Mouse (Mus musculus) MN1 (cell line): ENCODE results near the gene Cit.

Experiments
- DNase-seq: peaks from one replicate; pipeline ENCODE4 v3.0.0-alpha.2; 2016; ENCODE audit warnings: low spot score

Cit gene

DNA sequence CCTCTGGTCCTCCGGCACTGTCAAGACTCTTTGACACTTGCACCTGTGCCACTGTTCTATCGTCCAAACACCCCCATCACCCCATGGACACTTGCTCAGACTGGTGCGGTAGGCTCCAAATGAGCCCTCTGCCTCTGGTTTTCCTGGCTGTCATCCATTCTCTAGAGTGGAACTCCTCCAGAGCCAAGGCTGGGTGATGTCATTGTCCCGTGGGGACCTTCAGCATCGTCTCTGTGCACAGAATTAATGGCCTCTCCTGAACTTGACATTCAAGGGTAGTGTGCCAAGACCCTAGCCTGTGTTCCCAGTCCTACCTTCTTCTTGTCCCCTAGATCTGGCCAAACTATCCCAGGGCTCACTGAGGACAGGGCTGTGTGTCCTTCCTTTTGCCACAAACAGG lies 70.4 kb downstream of the Cit start:
- peak; percentile 74 for DNase-seq

DNA sequence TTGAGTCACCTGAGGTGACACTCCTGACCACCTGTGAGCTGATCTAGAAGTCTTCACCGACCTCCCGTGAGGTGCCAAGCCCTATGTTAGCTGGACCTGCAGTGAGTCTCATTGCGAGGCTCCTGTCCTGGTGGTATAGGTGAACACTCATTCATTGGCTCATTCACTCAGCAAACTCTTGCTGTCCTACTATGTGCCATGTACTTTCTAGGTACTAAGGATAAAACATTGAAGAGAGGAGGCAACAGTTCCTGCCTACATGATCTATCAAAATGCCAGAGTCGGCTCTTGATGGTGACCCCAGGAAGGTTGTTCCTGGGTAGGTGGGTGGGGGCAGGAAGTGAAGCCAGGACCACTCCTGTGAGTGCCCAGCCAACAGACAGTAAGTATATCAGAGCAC lies 72.9 kb downstream of the Cit start:
- DNase-seq, result no peak

DNA sequence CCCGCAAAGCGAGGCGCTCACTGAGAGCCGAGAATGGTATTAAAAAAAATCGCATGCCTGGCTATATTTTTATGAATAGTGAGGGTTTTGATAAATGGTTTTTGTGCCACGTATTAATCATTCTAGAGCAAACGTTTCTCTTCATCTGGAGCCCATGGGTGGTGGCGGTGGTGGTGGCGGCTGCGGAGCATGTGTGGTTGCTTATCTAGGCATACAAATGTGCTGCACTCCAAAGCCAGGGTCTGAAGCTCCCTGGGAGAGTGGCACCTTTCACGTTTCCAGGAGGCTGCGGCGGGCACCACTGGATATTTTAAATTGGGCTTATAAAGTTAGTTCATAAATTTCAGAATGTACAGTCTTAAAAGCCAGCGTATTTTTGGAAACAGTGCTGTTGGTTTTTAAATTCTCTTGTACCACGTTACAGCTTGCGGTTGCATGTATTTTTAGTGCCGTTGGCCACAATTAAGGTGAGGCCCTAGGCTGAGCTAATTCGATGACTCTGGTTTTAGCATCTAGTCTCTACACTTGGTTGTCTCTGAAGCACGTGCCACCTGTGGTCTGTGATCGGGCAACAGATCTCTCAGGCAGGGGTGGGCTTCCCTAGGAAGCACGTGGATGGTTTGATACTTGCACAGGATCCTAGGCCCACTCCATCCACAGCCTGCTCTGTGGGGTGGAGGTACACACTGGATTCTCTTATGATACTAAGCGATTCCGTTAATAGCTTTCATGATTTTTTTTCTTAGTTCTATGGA lies 73.7 kb downstream of the Cit start:
- DNase-seq, result no peak

DNA sequence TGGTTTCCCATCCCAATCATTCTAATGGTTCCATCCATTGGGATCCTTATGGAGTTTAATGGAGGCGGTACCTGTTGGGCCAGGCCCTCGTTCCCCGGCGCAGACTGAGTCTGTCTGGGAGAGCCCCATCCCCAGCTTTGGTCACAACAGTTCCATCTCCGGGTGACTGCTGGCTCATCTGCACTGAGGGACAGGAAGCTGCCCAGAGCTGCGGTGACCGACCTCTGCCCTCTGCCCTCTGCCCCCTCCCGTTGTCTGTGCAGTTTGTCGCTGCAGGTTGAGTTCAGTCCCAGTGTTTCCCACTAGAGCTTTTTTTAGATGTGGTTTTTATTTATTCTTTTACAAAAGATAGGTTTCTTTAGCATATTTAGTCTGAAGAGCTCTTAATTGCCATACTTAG lies 76.9 kb downstream of the Cit start:
- no peak for DNase-seq

DNA sequence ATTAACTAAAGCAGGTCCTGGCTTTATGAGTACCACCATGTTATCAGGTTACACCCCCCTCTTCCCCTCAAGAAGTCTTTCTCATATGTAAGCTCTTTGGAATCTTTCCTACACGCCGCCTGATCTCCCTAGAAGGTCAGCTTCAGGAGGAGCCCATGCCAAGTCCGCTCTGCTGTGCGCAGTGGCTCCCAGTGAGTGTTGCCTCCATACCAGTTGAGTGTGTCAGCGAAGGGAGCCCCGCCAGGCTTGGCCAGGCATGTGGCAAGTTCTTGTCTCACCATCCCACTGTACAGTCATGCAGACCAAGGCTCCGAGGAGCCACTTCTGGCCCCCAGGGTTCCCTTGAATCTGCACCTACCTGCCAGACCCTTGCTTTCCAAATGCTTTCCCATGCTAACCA lies 79.9 kb downstream of the Cit start:
- DNase-seq, result no peak

DNA sequence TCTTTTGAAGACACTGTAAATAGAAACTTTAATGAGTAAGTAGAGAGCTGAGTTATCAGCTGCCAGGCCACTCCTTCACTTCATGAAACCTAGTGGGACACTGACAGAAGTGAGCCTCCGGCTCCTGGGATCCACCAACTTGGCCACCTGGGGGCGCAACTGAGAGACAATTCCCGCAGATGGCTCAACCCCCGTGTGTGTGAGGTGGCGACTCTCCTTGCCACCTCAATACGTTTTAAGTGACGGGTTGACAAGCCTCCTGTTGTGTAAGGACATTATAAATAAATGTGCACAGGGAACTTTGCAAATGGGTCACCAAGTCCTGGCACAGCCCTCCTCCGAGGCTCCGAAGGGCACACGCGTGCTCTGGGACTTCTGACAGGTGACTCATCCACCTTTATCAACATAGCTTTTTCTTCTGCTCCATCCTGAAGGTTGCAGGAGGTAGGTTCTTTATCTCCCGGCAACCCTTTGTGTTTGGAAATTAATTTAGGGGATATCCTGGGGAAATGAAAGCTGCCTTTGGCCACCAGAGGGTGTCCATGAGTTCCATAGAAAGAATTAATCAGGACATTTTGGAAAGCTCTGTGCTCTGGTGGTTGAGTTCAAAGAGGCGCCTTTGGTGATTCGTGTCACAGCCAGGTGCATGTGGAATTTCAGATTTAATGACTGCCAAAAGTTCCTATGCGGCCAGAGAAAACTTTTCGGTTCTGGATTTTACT lies 83.9 kb downstream of the Cit start:
- no peak for DNase-seq

DNA sequence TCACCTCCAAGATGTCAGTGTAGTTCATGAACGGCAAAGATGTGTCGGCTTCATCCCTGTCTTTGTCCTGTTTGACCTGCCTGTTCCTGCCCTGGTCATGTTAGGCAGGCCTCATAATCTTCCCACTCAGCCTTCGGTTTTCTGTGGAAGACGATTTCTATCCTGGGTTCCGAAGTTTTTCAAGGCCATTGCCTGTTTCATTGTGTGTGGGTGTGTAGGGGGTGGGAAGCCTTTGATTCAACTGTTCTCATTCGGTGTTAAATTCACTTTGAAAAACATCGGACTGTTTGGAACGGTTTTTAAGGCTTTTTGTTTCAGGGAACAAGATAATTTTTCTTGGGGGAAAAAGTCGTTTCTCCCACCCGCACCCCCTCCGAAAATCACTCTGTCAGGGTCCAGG lies 87.2 kb downstream of the Cit start:
- DNase-seq, result no peak

DNA sequence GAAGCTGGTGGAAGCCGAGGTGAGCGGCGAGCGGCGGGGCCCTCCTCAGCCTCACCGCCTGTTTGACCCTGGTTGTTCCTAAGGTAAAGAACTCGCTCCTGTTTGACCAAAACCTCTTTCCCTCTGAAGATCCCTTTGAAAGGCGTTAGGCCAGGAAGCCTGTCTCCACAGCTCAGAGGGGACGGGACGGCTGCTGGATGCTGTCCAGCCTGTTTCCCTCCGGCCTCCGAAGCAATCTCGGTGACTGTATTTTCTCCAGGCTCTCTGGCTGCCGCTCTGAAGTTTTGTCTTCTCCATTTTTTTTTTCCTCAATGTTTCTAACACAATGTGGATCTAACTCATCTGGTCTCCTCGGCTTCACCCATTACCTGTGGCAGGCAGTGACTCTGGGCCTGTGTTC lies 91.8 kb downstream of the Cit start:
- no peak for DNase-seq

DNA sequence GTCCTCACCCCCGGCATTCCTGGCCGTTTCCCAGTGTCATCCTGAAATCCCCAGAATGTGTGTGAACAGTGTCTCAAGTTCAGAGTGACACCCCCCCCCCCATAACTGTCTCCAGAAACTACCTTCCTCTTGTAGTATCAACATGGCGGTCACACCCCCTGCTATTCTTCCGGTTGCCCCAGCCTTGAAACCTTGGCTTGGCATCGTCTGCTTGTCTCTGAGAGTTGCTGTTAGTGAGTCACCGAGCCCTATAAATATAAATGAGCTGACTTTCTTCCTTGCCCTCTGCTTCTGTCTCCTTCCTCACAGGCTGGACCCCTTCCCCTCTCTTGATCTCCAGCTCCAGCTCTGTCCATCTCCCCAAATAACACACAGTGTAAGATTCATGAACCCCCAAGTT lies 92.5 kb downstream of the Cit start:
- no peak for DNase-seq

DNA sequence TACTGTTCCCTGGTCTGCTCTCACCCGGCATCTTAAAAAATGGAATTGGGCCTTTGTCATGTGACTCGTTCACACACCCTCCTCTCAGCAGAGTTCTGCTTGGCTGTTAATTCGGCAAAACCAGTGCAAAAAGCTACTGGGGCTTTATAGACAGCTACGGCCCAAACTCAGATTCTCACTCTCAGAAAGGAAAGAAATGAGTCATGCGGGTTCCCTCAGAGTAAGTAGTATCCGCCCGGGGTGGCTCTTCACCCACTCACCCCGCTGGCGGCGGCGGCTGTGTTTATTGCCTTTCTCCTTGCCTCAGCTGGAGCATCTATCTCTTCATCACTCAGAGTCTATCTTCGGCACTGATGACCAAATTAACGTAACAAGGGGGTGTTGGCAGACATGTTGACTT lies 93.9 kb downstream of the Cit start:
- DNase-seq, result no peak

DNA sequence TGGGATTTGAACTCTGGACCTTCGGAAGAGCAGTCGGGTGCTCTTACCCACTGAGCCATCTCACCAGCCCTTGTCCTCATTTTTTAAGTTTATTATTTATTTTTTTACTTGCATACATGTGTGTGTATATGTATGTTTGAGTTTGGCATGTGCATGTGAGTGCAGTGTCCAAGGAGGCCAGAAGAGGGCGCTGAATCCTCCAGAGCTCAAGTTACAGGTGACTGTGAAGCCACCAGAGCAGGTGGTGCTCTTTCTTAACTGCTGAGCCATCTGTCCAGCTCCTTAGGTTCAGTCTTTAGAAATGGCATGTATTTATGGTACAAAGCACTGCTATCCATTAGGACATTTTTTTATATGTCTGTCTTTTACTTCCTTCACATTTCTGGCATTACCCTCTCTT lies 97.3 kb downstream of the Cit start:
- no peak for DNase-seq

DNA sequence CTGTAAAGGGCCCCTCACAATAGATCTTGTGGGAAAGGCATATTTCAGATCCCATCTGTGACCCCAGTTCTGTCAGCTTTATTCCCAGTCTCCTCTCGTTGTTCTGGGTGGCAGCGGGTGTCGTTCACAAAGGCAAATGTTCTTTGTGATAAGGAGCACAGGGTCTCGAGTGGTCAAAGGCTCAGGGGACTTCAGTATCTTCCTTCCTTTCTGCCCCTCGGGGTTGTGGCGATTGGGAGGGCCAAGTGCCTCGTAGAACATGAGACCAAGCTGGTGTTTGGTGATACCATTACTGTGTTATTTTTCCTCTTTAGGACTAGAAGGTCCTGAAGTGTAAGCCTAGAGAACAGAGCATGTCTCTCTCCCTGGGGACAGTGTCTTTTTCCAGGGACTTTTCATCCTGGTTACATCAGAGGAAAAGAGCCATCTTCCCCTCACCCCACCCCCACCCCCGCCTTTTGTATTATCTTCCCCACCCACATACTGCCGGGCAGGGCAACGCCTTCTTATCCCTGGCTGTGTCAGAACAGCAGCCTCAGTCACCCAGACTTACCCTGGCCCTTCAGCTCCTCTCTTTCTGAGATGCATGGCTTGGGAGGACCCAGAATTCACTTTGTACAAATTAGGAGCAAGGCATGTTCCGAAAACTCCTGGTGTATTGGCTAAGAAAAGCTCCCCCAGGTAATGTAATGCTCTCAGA lies 99.9 kb downstream of the Cit start:
- peak; percentile 61 for DNase-seq

DNA sequence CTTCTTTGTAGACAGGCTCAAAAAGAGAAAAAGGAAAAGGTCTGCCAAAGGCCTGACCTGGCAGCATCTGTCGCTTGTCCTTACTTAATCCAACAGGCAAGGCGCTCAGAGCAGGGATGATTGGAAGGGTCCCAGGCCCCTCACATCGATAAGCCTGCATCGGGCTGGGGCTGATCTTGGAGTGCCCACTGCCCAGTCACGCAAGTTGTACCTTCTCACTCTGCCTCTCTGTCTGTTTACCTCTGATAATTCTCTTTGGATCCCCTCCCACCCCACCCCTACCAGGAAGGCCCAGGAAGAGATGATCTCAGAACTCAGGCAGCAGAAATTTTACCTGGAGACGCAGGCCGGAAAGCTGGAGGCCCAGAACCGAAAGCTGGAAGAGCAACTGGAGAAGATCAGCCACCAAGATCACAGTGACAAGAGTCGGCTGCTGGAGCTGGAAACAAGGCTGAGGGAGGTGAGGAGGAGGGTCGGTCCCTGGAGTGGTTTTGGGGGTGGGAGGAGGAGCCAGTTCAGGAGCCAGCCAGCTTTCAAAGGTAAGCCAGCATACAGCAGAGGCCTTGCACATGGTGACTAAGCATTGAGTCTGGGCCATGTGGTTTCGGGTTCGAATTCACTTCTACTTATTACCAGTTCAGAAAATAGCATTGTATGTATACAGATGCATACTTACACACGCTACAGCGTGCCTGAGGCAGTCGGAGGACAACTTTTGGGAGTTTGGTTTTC lies 102.7 kb downstream of the Cit start:
- no peak for DNase-seq

DNA sequence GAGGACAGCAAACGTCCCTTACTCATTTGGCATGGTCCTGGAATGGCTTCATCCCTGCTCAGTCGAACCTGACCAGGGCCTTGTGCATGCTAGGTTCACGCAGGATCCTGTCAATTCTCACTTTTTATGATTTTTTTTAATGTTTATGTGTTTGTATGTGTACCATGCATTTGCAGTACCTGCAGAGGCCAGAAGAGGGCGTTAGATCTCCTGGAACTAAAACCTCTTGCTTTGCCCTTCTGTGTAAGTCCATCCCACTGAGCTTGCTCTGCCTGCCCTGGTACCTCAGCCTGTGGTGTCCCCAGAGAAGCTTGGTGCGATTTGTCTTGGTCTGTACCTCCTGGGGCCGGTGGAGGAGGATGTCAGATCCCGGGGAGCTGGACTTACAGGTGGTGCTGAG lies 105.9 kb downstream of the Cit start:
- DNase-seq, result no peak

DNA sequence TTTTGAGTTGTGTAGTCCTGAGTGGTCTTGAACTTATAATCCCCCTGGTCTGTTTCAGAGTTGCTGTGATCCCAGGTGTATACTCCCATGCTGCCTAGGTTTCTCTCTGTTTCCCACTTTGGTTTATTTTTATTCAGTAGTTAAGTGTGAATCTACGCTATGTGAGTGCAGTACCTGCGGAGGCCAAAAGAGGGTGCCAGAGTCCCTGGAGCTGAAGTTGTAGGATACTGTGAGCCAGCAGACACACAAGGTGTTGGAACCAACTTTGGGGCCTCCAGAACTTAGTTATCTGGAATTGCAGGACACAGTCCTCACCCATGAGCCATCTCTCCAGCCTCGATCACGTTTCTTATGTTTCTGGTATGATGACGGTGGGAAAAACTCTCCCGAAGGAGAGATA lies 108.1 kb downstream of the Cit start:
- DNase-seq, result no peak

DNA sequence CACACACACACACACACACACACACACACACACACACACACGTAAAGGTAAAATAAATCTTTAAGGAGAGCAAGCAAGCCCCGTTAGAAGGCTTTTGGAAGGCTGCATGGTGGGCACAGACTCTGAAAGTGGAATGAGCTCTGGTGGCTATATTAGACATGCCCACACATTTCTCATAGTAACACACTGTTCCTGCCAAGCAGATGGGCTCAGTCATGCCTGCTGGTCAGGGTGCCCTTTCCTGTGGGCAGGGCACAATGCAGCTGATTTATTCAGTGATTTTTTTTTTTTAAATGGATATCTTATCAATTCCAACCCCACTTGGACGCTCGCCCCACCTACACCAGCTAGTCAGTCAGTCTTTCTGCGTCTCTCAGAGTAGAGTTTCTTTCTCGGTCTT lies 109.0 kb downstream of the Cit start:
- no peak for DNase-seq

DNA sequence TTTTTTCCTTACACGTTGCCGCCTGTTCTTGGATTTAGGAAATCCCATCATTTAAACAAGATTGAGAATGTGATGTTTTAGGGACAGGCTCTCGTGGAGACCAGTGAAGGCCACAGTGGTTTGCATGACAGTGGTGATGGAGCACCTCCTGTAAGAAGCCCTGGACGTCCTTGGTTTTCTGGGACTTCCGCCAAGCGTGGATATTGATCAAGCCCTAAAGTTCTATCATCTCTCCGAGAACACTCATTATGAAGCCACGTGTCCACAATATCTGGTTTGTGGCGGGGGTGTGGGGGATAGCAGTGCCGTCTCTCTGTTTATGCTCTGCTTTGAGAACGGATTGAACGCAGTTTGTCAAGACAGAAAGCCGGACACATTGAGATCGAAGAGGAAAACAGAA lies 109.5 kb downstream of the Cit start:
- no peak for DNase-seq

DNA sequence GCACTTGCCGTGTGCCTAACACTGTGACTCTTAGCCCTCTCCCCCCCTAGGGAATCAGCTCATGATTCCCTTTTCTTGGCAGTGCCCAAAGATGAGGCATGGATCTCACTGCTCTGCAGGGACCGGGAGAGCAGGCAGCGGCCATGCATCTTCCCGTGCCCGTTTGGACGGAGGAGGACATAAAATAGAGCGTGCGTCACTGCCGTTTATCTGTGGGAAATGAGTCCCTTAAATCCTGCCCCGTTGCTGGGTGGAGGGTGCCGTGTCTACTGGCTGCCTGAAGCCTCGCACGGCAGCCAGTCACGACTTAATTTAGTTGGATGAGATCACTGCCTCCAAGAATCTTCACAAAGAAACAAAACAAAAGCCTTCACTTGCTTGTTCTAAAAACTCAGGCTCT lies 110.1 kb downstream of the Cit start:
- DNase-seq, result no peak

DNA sequence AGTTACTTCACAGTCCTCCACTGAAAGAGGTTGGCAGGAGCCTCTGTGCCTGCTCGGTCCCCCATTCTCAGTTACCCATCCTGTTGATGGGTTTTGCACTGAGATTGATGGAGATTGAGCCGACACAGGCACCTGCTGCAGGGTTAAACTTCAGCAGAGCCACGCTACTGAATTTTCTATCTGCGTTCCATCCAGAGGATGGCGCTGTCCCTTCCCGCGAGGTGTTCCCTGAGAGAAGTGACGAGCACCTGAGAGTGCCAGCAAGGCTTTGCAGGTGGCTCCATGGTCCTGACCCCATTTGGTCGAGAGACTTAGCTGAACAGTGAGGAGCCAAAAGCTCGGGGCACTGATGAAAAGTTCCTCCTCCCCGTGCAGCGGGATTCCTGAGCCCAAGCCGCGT lies 111.0 kb downstream of the Cit start:
- no peak for DNase-seq

DNA sequence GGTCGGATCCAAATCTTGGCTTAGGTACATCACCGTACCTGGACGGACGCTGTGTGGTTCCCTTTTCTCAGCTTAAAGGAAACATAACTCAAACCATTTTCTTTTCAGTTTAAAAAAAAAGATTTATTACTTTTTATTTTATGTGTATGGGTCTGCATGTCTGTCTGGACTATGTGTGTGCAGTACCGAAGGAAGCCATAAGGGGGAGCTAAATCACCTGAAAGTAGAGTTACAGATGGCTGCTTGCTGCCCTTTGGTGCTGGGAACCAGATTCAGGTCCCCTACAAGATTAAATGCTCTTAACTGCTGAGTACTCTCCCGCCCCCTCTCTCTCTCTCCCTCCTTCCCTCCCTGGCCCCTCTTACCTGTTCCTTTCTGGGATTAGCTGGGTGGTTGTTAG lies 112.1 kb downstream of the Cit start:
- DNase-seq, result no peak

DNA sequence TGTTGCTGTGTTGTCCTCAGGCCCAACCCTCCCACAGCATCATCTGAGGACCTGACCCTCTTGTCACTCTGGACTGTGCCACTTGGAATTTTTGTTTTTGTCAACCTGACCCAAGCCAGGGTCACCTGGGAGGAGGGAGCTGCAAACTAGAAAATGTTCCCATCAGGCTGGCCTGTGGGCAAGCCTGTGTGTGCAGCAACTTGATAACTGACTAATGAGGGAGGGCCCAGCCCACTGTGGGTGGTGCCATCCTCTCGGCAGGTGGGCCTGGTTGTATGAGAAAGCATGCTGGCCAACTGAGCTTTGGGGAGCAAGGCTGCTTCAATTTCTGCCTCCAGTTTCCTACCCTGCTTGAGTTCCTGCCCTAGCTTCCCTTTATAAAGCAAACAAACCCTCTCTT lies 113.3 kb downstream of the Cit start:
- DNase-seq, result no peak

DNA sequence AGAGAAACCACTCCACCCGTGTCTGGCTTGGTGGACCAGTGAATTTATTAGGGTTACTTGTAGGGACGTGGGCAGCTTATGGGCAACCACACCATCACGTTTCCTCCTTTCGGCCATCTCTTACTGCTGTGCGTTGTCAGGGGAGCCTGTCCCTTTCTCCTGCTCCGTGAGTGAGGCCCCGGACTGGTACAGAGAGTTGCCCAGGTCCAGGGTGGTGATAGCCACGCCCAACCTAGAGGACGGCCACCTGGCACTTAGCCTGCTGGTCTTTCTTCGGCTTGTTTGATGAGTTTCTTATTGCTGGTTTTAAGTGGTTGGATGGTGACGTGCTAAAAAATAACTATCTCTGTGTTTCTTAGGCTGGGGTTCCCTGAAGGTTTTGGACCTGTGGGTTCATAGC lies 113.7 kb downstream of the Cit start:
- no peak for DNase-seq

DNA sequence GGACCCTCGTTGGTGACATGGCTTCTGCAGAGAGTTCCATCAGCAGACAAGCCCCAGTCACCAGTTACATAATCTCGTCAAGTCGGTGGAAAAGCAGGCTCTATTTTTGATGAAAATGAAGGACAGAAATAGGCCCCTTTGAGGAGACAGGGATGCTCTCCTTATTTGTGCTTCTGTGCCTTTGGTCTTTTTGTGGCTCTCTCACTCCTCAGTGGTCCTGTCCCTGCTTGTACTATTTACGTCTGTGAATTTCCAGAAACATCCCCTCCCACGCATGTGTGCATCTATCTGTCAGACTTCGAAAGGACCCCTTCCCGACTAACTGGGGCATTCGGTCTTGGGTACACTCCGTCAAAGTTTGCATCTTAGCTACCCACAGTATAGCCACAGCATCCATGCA lies 116.7 kb downstream of the Cit start:
- DNase-seq, result no peak
